Mouse (Mus musculus): ENCODE measurements at regions not wholly inside any gene's neighbourhood (a gene's known extent, or its start where the extent isn't known, plus 50 kb on each side); places are given as distances from the start of the nearest gene placed in this dataset.
A peak's percentile ranks its signal among the peaks of the same experiment; 100 is the strongest.

DNA sequence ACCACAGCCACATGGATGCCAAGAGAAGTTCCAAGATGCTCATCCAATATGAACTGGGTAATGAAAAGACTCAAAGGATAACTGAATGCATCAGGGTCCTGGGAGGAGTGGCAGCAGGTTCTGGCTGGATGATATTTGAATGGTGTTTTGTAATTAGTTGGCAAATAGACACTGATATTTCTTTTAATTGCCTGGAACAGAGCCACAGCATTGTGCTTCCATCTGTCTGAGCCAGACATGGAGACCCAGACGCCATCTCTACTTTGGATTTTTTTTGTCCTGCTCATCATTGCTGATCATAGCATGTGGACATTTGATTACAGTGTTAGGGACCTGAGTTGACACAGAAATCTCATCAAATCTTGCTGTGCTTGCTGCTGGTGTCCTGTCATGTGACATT lies 111.4 kb upstream of the Astn2 start:
- Histone ChIP-seq H3K4me1 (ENCODE audit: control insufficient read depth, insufficient read depth, low read length) (no peaks in the 10 kb centered on the region), H3K4me2 (ENCODE audit: low read depth, low read length) (no peak overlapping the region), H3K9ac (ENCODE audit: low read depth, low read length) (no peak overlapping the region), H3K4me3 (ENCODE audit: low read depth, low read length) (no peak overlapping the region), H3K36me3 (ENCODE audit: control insufficient read depth, insufficient read depth, low read length) (no peaks in the 10 kb centered on the region), H3K27ac (replicated peaks; ENCODE audit: low read depth, low read length) (no peak overlapping the region), H3K9me3 (ENCODE audit: control insufficient read depth, low read length) (no peaks in the 10 kb centered on the region), H3K27me3 (replicated peaks; ENCODE audit: control insufficient read depth, insufficient read depth, low read length) (no peaks in the 10 kb centered on the region)
- ATAC-seq (ENCODE audit: low read depth) (no peak), DNase-seq (ENCODE audit: low spot score) (no peak)
- 81% methylated on average over 1 of the region's 1 CpGs for WGBS

DNA sequence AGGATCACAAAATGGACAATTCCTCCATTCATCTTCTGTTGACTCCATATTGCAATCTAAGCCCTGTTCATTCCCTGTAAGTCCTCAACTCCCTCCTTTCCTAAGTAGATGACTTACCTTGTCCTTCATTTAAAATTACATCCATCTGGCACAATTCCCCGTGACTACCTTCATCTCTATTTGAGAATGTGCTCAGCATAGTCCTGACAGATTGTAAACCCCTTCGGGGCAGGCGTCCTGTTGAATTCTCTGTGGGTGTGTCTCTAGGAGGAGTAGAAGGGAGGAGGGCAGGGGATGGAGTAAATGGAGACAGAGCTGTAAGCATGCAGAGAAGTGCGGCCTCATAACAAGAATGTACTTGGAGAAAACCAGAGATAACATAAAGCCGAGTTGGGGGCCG lies 79.1 kb upstream of the Astn2 start:
- 67% methylated on average over 6 of the region's 6 CpGs for WGBS
- no peak overlapping the region for H3K4me3 ChIP-seq (ENCODE audit: low read depth, low read length)
- H3K9ac ChIP-seq (ENCODE audit: low read depth, low read length), result no peak overlapping the region
- H3K4me1 ChIP-seq (ENCODE audit: control insufficient read depth, insufficient read depth, low read length), result no peaks in the 10 kb centered on the region
- DNase-seq (ENCODE audit: low spot score) (peak; percentile 2), ATAC-seq (ENCODE audit: low read depth) (no peak)
- no peak overlapping the region for H3K4me2 ChIP-seq (ENCODE audit: low read depth, low read length)
- H3K27ac ChIP-seq (replicated peaks; ENCODE audit: low read depth, low read length), result no peak overlapping the region
- H3K27me3 ChIP-seq (replicated peaks; ENCODE audit: control insufficient read depth, insufficient read depth, low read length), result no peaks in the 10 kb centered on the region
- H3K36me3 ChIP-seq (ENCODE audit: control insufficient read depth, insufficient read depth, low read length), result no peaks in the 10 kb centered on the region
- no peaks in the 10 kb centered on the region for H3K9me3 ChIP-seq (ENCODE audit: control insufficient read depth, low read length)

DNA sequence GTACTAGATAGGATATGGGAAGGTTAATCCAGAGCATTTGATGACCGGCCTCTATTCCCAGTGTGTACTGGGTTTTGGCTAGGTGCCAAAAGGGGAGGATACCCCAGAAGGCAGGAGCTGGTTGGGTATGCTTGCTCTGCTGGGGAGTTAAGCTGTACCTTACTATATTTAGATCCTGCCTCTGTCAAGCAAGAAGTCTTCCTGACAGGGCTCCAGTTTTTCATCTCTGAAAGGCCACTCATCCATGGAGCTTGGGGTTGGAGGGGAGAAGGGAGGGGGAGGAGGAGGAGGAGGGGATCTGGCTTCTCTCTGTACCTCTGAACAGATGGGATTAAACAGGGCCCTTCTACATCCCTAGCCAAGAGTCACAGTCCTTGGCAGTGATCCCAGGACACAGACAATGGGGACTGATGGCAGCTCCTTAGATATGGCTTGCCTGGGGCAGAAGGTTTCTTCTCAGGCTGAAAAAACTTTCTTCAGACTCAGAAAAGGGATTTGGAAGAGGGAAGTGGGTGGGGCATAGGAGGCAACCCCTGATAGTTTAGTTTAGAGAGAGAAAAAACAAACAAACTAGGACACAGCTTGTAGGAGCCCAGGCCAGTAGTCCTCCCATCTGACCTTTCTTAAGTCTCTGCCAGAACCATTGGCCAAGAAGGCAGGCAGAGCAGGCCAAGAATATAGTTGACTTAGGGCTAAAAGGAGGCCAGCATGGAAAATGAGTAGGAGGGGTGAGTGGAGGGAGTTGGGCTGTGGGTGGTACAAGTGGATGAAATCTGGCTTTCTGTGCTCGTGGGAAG lies 78.3 kb upstream of the Astn2 start:
- WGBS, result 18% methylated on average over 2 of the region's 2 CpGs
- ATAC-seq (ENCODE audit: low read depth) (peak; percentile 91), DNase-seq (ENCODE audit: low spot score) (peak; percentile 73)
- H3K4me3 ChIP-seq (ENCODE audit: low read depth, low read length), result no peak overlapping the region
- H3K27ac ChIP-seq (replicated peaks; ENCODE audit: low read depth, low read length), result no peak overlapping the region
- no peaks in the 10 kb centered on the region for H3K36me3 ChIP-seq (ENCODE audit: control insufficient read depth, insufficient read depth, low read length)
- no peaks in the 10 kb centered on the region for H3K9me3 ChIP-seq (ENCODE audit: control insufficient read depth, low read length)
- H3K9ac ChIP-seq (ENCODE audit: low read depth, low read length), result no peak overlapping the region
- no peaks in the 10 kb centered on the region for H3K27me3 ChIP-seq (replicated peaks; ENCODE audit: control insufficient read depth, insufficient read depth, low read length)
- H3K4me1 ChIP-seq (ENCODE audit: control insufficient read depth, insufficient read depth, low read length), result no peaks in the 10 kb centered on the region
- H3K4me2 ChIP-seq (ENCODE audit: low read depth, low read length), result no peak overlapping the region

DNA sequence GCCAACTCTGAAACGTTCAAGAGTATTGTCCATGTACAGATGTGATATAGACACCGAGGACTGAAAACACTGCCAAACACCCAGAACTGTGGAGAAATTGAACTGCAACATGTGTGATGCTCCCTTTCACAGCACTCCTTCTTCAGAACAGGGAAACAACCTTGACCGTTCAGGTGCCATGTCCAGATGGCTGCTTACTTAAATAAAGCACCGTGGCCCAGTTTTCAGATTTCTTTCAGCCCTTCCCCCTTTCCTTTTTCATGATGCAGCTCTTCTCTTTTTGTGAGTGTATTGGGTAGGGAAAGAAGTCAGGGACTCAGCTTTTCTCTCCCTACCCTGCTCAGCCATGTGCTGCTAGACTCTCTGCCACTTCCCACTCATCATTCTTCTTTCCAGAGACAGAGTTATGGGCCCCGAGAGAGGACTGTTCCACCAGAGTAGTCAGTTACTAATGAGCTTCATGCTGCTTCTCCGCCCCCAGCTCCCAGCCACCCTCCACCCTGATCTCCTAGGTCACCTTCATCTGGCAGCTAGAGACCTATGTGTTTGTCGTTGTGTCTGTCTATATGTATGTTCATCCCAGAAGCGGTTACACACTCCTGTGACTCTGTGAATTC lies 74.3 kb upstream of the Astn2 start:
- Histone ChIP-seq H3K9ac (ENCODE audit: low read depth, low read length) (no peak overlapping the region), H3K4me2 (ENCODE audit: low read depth, low read length) (no peak overlapping the region), H3K4me1 (ENCODE audit: control insufficient read depth, insufficient read depth, low read length) (no peaks in the 10 kb centered on the region), H3K4me3 (ENCODE audit: low read depth, low read length) (no peak overlapping the region), H3K9me3 (ENCODE audit: control insufficient read depth, low read length) (no peaks in the 10 kb centered on the region), H3K27ac (replicated peaks; ENCODE audit: low read depth, low read length) (no peak overlapping the region), H3K27me3 (replicated peaks; ENCODE audit: control insufficient read depth, insufficient read depth, low read length) (no peaks in the 10 kb centered on the region), H3K36me3 (ENCODE audit: control insufficient read depth, insufficient read depth, low read length) (no peaks in the 10 kb centered on the region)
- no peak for ATAC-seq (ENCODE audit: low read depth)
- DNase-seq (ENCODE audit: low spot score), result no peak
- 88% methylated on average over 8 of the region's 8 CpGs for WGBS
